Mouse (Mus musculus): ENCODE measurements around the gene Cd53.

The Cd53 gene

GRCm38 (mm10) chr3:106789930-106790329 lies at the start of gene Cd53:
Cd53 (minus strand) TSS chr3:106790149.
- no peak for DNase-seq

GRCm38 (mm10) chr3:106832107-106832506 lies 42.2 kb upstream of the Cd53 start:
- DNase-seq: peak; percentile 12

GRCm38 (mm10) chr3:106826187-106826586 lies 36.2 kb upstream of the Cd53 start, which contains the start of gene Olfr266:
Olfr266 (minus strand) TSS chr3:106826287.
- DNase-seq: no peak

- DNase-seq: no peak
Measured at GRCm38 (mm10) chr3:106817676-106818075, 27.7 kb upstream of the Cd53 start.

- DNase-seq: no peak
Measured at GRCm38 (mm10) chr3:106808972-106809695, 19.2 kb upstream of the Cd53 start.

GRCm38 (mm10) chr3:106798079-106798478 lies 8.1 kb upstream of the Cd53 start:
- DNase-seq: no peak

GRCm38 (mm10) chr3:106788440-106788887 lies 1.5 kb downstream of the Cd53 start:
- DNase-seq: peak; percentile 4

GRCm38 (mm10) chr3:106787972-106788371 lies 2.0 kb downstream of the Cd53 start:
- no peak for DNase-seq

- no peak for DNase-seq
Measured at GRCm38 (mm10) chr3:106785130-106785529, 4.8 kb downstream of the Cd53 start.

GRCm38 (mm10) chr3:106771834-106772233 lies 18.1 kb downstream of the Cd53 start:
- no peak for DNase-seq

- DNase-seq: no peak
Measured at GRCm38 (mm10) chr3:106755898-106756297, 34.1 kb downstream of the Cd53 start.

GRCm38 (mm10) chr3:106722028-106722945 lies 67.7 kb downstream of the Cd53 start:
- DNase-seq: peak; percentile 87

- DNase-seq: peak; percentile 99
Measured at GRCm38 (mm10) chr3:106721397-106722027, 68.4 kb downstream of the Cd53 start.
